Mouse (Mus musculus) left cerebral cortex, postnatal 25 days (tissue): ENCODE measurements around the gene Fcor. TPM values are rescaled to one million over a fixed set of nuclear protein-coding genes. Genes with fewer than 3 reads are reported as not detected.

Experiments
- DNase-seq, 2 experiments: peaks; one replicate each; pipeline ENCODE4 v3.0.0; 2022; ENCODE audit warnings: low spot score in 2 of 2, mixed read lengths in 1 of 2
- intact Hi-C: fragments of 180-260 bp; cut with DNase I; formaldehyde crosslinking; loops from one replicate; pipeline ENCODE4 v1.15.1; 2025
- total RNA-seq, 2 experiments: library from RNA; stranded (reverse); gene quantifications; 2 replicates each; pipeline ENCODE4 v1.2.3; 2021

The Fcor gene
- total RNA-seq, 2 experiments from 2014 or later, result 13.2 to 17.0 TPM

DNA sequence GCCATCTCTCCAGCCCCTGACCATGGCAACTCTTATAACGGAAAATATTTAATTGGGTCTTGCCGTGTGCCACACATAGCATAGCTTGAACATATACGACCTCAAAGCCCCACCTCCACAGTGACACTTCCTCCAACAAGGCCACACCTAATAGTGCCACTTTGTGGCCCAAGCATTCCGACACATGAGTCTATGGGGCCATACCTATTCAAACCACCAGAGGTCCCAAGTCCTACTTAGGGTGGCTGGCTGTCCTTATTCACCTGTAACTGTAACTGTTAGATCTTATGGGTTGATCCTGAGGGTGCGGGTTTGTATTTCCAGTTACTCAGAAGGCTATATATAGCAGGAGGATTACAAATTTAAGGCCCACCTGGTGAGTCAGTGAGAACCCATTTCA is 44.1 kb downstream of the Fcor start:
- DNase-seq, result peak in 1 of 2 experiments; percentile 52
- intact Hi-C loops, result no loop called here

DNA sequence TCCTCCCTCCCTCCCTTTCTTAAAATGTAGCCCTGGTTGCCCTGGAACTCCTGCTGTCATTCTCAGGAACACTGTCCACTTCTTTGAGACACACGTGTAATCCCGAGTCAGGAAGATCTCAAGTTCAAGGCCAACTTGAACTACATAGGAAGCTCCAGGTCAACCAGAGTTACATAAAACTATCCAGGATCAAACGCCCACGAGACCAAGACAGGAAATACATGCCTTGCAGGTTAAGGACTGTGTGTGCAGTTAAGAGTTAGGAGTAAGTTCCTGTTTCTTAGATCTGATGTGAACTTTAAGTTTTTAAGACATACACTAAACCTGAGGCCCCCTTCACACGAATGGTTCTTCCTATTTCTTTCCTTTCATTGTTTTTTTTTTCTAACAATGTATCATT is 45.2 kb downstream of the Fcor start:
- intact Hi-C loops, result loop anchor here (1.0 kb wide), 1 partner anchor 45 kb away; the partner anchor contains the start of gene Fcor
- DNase-seq, result no peak

- DNase-seq, result no peak
- intact Hi-C loops, result no loop called here
Measured at GRCm38 (mm10) chr8:3625445-3625844, 46.7 kb downstream of the Fcor start, which contains the start of gene Pcp2. Pcp2 (minus strand) TSS chr8:3625545.

DNA sequence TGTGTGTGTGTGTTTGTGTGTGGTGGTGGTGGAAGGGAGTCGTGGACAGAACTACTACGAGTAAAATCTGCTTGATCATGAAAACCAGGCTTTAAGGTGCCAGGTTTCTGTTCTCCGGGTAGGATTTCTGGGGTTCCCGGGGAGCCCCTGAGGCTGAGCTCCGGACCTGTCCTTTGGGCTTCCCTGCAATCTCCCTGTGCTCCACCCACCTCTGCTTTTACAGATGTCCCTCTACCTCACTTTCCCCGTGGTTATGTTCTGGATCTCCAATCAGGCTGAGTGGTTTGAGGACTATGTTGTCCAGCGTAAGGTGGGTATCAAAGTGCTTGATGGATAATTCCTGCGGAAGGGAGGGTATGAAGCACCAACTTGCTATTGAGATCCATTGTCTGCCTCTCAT is 50.0 kb downstream of the Fcor start:
- intact Hi-C loops, result loop anchor here (5.0 kb wide), 2 partner anchors 35 to 105 kb away; partner anchors contain the start of genes Camsap3 and Pnpla6
- no peak for DNase-seq

DNA sequence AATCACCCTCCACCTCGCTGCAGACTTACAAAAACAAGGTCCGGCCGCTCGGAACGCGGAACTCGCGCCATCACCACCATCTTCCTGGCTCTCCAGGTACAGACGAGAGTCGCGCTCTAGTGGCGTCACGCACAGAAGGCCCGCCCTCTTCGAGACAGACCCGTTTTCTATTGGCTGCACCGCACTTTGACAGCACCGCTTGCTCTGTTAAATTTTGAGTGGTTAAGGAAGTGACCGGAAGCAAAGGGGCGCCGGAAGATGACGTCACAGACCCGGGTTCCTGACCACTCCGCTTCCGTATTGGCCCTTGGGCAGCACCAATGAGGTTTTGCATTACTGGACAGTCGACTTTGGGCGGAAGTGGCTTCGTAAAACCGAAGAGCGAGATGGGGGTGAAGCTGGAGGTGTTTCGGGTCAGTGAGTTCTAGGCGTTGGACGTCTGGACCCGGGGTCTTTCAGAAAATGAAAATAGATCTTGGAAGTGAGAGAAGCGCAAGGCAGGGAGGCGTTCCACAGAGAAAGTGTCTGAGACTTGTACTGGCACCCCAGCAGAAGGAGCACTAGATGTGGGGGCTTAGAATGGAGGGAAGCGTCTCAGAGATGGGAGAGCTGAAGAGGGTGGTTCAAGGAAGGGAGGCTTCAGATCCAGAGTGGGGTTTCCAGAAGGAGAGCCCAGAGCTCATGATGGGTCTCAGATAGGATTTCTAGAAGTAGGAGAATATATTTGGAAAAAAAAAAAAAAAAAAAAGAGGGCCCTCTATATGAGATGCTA is 50.8 kb downstream of the Fcor start, which contains the start of the genes Xab2 and Pet100:
Xab2 (minus strand) TSS at position 118 of the 772 bp plus-strand sequence.
Pet100 (plus strand) TSS at position 350 of the 772 bp plus-strand sequence.
- peak; percentile 99 to 100 for DNase-seq
- intact Hi-C loops, result loop anchor here (1.0 to 5.0 kb wide), 4 partner anchors 12 to 104 kb away; partner anchors contain the start of genes Camsap3, Pnpla6 and Trappc5

Other genes starting within 250 kb of the Fcor start
- 1 to 10 TPM in 1 of 2 experiments, under 1 TPM in 1; 0.44 to 1.1 TPM for gene Pex11g, start 204.7 kb downstream of the Fcor start, total RNA-seq
- not detected for gene Tex45, start 201.5 kb downstream of the Fcor start, total RNA-seq
- 10 to 100 TPM; 28.2 to 30.3 TPM for gene Zfp358, start 179.2 kb downstream of the Fcor start, total RNA-seq
- 10 to 100 TPM; 77.4 to 90.3 TPM for gene Mcoln1, start 171.9 kb downstream of the Fcor start, total RNA-seq
- gene Pnpla6, start 157.0 kb downstream of the Fcor start, total RNA-seq, result 10 to 100 TPM; 66.2 to 70.7 TPM
- not detected for gene C330021F23Rik, start 104.4 kb downstream of the Fcor start, total RNA-seq
- 10 to 100 TPM; 39.5 to 39.9 TPM for gene Camsap3, start 85.1 kb downstream of the Fcor start, total RNA-seq
- gene Xab2, start 51.0 kb downstream of the Fcor start, total RNA-seq, result 10 to 100 TPM; 34.3 to 38.1 TPM
- 10 to 100 TPM; 84.0 to 87.2 TPM for gene Pet100, start 50.8 kb downstream of the Fcor start, total RNA-seq
- gene Pcp2, start 46.8 kb downstream of the Fcor start, total RNA-seq, result not detected
- gene Stxbp2, start 41.4 kb downstream of the Fcor start, total RNA-seq, result 10 to 100 TPM; 32.6 to 48.4 TPM
- gene Retn, start 16.6 kb downstream of the Fcor start, total RNA-seq, result under 1 TPM; 0.50 to 0.87 TPM
- not detected for gene Mcemp1, start 6.6 kb downstream of the Fcor start, total RNA-seq
- gene Trappc5, start 3.9 kb upstream of the Fcor start, total RNA-seq, result 10 to 100 TPM; 25.7 to 27.1 TPM
- not detected for gene Fcer2a, start 21.8 kb upstream of the Fcor start, total RNA-seq
- gene Clec4g, start 48.3 kb upstream of the Fcor start, total RNA-seq, result not detected
- under 1 TPM in 1 of 2 experiments, not detected in 1; 0.48 TPM for gene Cd209a, start 76.6 kb upstream of the Fcor start, total RNA-seq
- not detected for gene Cd209e, start 181.9 kb upstream of the Fcor start, total RNA-seq
- not detected for gene Cd209d, start 206.2 kb upstream of the Fcor start, total RNA-seq